Mouse (Mus musculus): ENCODE results near the gene Bptf. TPM values are rescaled to one million over a fixed set of nuclear protein-coding genes. Genes with fewer than 3 reads are reported as not detected.
"Not testable (repeated sequence)": the region's sequence is repeated elsewhere in the genome, so short reads cannot be mapped to it uniquely, and the experiment has no call there.

The Bptf gene
- polyA plus RNA-seq, 1 experiment from 2014 or later = 27.1 TPM

DNA sequence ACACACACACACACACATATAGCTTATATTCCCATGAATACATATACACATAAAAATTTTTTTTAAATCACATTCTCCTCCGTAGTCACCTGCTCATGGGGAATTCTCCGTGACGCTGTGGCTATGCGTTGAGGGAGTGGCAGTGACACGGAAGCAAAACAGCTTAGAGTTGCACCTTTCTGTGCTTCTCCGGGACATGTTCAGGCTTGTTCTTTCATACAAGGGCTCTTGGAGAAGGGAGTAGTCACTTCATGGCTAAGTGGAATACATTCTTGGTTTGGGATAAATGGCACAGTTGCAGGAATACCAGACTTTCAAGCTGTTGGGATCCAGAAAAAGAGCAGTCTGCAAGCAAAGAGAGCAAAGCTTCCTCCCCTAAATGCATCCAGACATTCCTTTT is 5.7 kb upstream of the Bptf start:
- H3K27ac ChIP-seq (replicated peaks) = no peak overlapping the region
- no peak for ATAC-seq (ENCODE audit: low FRiP score, low read depth)
- H3K36me3 ChIP-seq = no peaks in the 10 kb centered on the region
- no peak overlapping the region for H3K9ac ChIP-seq
- no peak overlapping the region for H3K4me2 ChIP-seq
- H3K4me1 ChIP-seq (replicated peaks) = peaks cover 2% of the 10 kb centered on the region; the same call in 1 of the 2 replicates
- no peak overlapping the region for H3K4me3 ChIP-seq
- 98% methylated on average over 6 of the region's 6 CpGs for WGBS
- H3K9me3 ChIP-seq = no peaks in the 10 kb centered on the region
- H3K27me3 ChIP-seq = no peaks in the 10 kb centered on the region

DNA sequence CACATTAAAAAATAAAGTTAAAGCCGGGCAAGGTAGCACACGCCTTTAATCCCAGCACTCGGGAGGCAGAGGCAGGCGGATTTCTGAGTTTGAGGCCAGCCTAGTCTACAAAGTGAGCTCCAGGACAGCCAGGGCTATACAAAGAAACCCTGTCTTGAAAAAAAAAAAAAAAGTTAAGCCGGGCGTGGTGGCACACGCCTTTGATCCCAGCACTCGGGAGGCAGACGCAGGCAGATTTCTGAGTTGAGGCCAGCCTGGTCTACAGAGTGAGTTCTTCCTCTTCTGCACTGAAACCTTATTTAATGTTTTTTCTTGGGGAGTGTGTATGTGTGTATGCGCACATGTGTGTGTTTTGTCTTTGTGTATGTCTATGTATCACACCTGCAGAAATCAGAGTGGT is 4.5 kb upstream of the Bptf start:
- WGBS = 93% methylated on average over 10 of the region's 10 CpGs
- not testable (repeated sequence) for H3K9ac ChIP-seq; H3K9me3 ChIP-seq; ATAC-seq (ENCODE audit: low FRiP score, low read depth); H3K27me3 ChIP-seq; H3K27ac ChIP-seq (replicated peaks); H3K4me3 ChIP-seq; H3K36me3 ChIP-seq; H3K4me1 ChIP-seq (replicated peaks); H3K4me2 ChIP-seq

DNA sequence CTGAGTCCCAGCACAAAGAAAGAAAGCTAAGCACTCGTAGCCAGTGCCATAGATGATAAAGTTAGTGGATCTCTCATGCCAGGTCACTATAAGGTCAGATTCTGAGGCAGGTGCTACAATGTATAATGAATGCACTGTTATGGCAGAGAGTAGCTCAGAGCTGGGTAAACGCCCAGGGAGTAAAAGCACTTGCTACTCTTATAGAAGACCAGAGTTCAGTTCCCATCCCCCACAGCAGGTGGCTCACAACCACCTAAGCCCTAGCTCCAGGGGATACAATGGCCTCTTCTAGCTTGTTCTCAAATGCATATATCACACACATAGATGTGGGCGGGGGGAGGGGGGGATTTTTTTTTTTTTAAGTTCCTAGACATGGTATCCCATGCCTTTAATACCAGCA is 3.8 kb upstream of the Bptf start:
- Histone ChIP-seq H3K4me1 (replicated peaks) (peaks cover 7% of the 10 kb centered on the region; the same call in 1 of the 2 replicates), H3K27ac (replicated peaks) (no peak overlapping the region), H3K4me3 (no peak overlapping the region), H3K9me3 (no peaks in the 10 kb centered on the region), H3K36me3 (no peaks in the 10 kb centered on the region), H3K9ac (no peak overlapping the region), H3K27me3 (no peaks in the 10 kb centered on the region), H3K4me2 (no peak overlapping the region)
- WGBS = 59% methylated on average over 3 of the region's 3 CpGs
- no peak for ATAC-seq (ENCODE audit: low FRiP score, low read depth)

DNA sequence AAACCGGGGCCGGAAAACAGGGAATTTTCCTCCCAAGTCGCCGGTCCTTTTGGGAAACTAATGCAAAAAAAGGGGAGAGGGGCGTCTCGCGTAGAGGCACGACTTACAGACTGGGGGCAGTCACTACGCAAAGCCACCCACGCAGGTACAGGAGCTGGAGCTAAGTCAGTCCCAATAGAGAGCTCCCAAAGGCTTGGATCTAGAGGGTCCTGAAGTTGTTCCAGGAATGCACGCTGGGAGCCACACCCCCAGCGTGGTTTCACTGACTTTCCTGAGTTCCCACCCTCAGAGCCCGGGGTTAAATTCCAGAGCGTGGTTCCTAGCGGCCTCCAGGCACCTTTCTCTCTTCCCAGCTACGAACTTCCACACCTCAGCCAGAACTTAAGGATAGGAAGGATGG is 499 bp upstream of the Bptf start:
- Histone ChIP-seq H3K36me3 (no peaks in the 10 kb centered on the region), H3K4me3 (peak overlapping the region; percentile 68), H3K27ac (replicated peaks) (peak overlapping the region; percentile 97), H3K9ac (peak overlapping the region; percentile 98), H3K9me3 (no peaks in the 10 kb centered on the region), H3K4me2 (peak overlapping the region; percentile 96), H3K27me3 (no peaks in the 10 kb centered on the region), H3K4me1 (replicated peaks) (peaks cover 30% of the 10 kb centered on the region)
- peak; percentile 44; the same call in 1 of the 2 replicates for ATAC-seq (ENCODE audit: low FRiP score, low read depth)
- 1% methylated on average over 16 of the region's 16 CpGs for whole genome bisulfite sequencing

DNA sequence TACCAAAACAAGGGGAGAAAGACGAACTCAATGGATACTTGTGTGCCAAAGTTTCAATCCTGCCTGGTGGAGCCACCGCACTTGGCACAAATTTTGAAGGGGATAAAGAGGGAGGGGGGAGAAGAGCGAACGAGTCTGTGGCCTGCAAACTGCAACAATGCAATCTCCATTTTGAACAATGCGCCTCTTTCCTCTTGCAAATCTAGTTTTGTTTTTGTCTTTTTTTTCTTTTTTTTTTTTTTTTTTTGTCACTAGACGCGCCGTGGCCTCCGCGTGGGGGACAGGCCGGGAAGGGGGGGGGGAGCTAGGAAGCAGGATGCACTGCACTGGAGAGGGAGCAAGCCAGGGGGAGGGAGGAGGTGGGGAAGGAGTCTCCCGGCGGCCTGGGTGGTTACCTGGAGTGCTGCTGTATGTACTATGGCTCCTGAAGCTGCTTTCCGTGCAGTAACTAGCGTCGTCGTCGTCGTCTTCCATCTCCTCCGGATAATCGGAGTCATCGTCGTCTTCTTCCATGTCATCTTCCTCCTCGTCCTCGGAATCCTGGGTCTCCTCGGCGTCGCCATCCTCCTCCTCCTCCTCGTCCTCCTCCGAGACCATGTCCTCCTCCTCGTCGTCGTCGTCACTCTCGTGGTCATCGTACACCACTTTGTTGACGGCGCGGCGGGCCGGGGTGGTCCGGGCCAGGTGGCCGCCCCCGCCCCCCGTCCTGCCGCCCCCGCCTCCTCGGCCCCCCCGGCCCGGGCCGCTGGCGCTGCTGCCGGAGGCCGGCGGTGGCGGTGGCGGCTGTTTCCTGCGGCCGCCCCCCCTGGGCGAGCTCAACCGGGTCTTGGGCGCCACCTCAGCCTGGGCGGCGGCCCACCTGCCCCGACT is 813 bp downstream of the Bptf start:
- no peaks in the 10 kb centered on the region for H3K36me3 ChIP-seq
- ATAC-seq (ENCODE audit: low FRiP score, low read depth) = peak; percentile 68
- H3K27ac ChIP-seq (replicated peaks) = peak overlapping the region; percentile 97
- peak overlapping the region; percentile 98 for H3K9ac ChIP-seq
- H3K4me2 ChIP-seq = peak overlapping the region; percentile 80
- peaks cover 36% of the 10 kb centered on the region for H3K4me1 ChIP-seq (replicated peaks)
- H3K27me3 ChIP-seq = no peaks in the 10 kb centered on the region
- peak overlapping the region; percentile 68 for H3K4me3 ChIP-seq
- no peaks in the 10 kb centered on the region for H3K9me3 ChIP-seq
- WGBS = 0% methylated on average over 44 of the region's 65 CpGs

DNA sequence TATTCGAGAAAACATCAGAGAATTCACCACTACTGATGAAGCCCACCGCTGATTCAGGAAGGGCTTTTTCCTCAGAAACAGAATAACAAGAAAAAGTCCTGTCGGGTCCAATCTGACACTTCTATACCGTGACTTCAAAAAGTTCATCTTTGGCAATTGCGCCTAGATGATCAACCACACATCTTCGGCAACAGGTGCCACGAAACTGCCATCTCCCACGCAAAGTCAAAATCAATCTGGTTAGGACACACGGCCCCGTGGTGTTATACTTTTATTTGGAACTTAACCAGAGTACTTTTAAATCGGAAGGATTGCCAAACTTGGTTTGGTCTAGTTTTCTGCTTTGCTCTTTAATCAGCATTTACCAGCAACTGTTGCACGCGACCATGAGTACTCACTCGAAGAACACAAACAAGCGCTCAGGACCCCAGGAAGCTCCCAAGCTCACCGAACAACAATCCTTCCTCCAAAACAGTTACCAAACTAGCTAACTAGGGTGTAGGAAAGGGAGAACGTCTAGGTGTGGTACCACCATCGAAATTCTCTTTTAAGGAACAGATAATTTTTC is 1.6 kb downstream of the Bptf start:
- H3K36me3 ChIP-seq = no peaks in the 10 kb centered on the region
- peak overlapping the region; percentile 98 for H3K9ac ChIP-seq
- H3K27me3 ChIP-seq = no peaks in the 10 kb centered on the region
- H3K27ac ChIP-seq (replicated peaks) = peak overlapping the region; percentile 97
- peak overlapping the region; percentile 80 for H3K4me2 ChIP-seq
- ATAC-seq (ENCODE audit: low FRiP score, low read depth) = no peak
- H3K4me3 ChIP-seq = peak overlapping the region; percentile 68
- peaks cover 37% of the 10 kb centered on the region for H3K4me1 ChIP-seq (replicated peaks)
- H3K9me3 ChIP-seq = no peaks in the 10 kb centered on the region
- WGBS = 2% methylated on average over 18 of the region's 18 CpGs

DNA sequence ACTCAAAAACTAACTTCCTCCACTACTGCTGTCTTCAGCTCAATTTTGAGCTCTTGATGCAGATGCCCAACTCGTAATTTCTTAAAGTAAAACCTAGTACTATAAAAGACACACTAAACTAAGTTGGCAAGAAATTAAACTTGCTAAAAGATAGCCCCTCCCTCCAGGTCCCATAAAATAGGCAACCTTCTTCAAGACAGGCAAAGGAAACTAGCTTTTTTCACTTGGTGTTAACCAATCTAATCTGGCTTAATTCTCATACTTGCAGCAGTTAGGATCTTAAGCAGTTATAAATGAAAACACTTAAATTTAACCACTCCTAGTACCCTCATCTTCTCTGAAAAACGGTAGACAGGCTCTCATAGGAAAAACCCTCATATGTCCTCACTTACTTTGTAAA is 2.3 kb downstream of the Bptf start:
- Histone ChIP-seq H3K9me3 (no peaks in the 10 kb centered on the region), H3K4me3 (peak overlapping the region; percentile 68), H3K4me1 (replicated peaks) (peaks cover 42% of the 10 kb centered on the region), H3K36me3 (no peaks in the 10 kb centered on the region), H3K4me2 (peak overlapping the region; percentile 80), H3K27ac (replicated peaks) (no peak overlapping the region), H3K27me3 (no peaks in the 10 kb centered on the region), H3K9ac (peak overlapping the region; percentile 31; the same call in 1 of the 2 replicates)
- no peak for ATAC-seq (ENCODE audit: low FRiP score, low read depth)
- WGBS = 34% methylated on average over 2 of the region's 2 CpGs

DNA sequence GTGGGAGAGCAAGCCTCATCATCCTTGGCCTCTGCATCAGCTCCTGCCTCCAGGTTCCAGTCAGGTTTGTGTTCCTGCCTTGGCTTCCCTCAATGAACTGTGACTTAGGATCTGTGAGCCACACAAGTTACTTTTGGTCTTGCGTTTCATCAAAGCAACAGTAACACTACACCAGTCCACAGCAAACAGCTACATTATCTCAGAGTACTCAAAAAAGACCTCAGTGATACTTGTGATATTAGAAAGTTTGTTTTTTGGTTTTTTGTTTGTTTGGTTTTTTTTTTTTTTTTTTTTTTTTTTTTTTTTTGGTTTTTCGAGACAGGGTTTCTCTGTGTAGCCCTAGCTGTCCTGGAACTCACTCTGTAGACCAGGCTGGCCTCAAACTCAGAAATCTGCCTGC is 5.2 kb downstream of the Bptf start:
- not testable (repeated sequence) for H3K9me3 ChIP-seq; H3K4me3 ChIP-seq; ATAC-seq (ENCODE audit: low FRiP score, low read depth); H3K27ac ChIP-seq (replicated peaks); H3K36me3 ChIP-seq; H3K4me2 ChIP-seq; H3K9ac ChIP-seq; H3K27me3 ChIP-seq
- WGBS = 92% methylated on average over 1 of the region's 2 CpGs
- H3K4me1 ChIP-seq (replicated peaks) = peaks cover 46% of the 10 kb centered on the region

DNA sequence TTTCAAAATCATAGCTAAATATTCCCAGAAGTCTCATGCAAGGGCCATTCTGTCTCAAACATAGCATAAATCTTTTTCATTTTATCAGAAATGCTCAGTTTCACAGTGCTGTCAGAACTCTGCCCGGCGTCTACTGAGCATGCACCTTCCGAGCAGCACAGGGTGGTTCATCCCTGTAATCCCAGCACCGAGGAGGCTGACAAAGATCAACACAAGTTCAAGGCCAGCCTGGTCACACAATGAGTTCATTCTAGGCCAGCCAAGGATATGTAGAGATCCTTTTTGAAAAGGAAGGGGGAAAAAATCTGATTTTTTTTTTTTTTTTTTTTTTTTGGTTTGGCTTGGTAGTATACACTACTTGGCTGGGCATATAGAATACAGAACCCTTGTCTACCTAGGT is 6.9 kb downstream of the Bptf start:
- 82% methylated on average over 4 of the region's 4 CpGs for WGBS
- no peak for ATAC-seq (ENCODE audit: low FRiP score, low read depth)
- Histone ChIP-seq H3K9ac (no peak overlapping the region), H3K9me3 (no peaks in the 10 kb centered on the region), H3K4me3 (no peak overlapping the region), H3K4me1 (replicated peaks) (peaks cover 44% of the 10 kb centered on the region), H3K27ac (replicated peaks) (no peak overlapping the region), H3K4me2 (no peak overlapping the region), H3K27me3 (no peaks in the 10 kb centered on the region), H3K36me3 (no peaks in the 10 kb centered on the region)

DNA sequence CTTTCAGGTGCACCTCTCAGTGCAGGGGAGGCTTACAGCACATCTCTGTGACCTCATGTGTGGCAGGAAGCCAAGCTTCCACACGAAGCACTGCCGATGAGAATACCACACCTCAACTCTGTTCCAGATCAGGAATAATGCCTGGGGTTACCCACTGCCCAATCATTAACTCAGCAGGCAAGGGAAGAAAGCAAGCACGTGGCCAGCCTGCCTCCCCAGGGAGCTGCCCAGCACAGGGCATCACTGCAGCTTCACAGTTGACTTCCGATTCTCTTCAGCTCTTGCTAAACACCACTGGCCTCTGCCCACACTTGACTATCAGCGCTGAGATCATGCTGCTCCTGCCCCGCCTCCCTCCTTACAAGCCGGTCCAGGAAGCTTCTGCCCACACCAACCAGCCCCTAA is 7.6 kb downstream of the Bptf start:
- no peaks in the 10 kb centered on the region for H3K9me3 ChIP-seq
- peak overlapping the region; percentile 10; the same call in 1 of the 2 replicates for H3K4me2 ChIP-seq
- H3K27me3 ChIP-seq = no peaks in the 10 kb centered on the region
- H3K27ac ChIP-seq (replicated peaks) = no peak overlapping the region
- 19% methylated on average over 7 of the region's 7 CpGs for WGBS
- H3K36me3 ChIP-seq = no peaks in the 10 kb centered on the region
- peak; percentile 61; the same call in 1 of the 2 replicates for ATAC-seq (ENCODE audit: low FRiP score, low read depth)
- H3K4me1 ChIP-seq (replicated peaks) = peaks cover 37% of the 10 kb centered on the region
- no peak overlapping the region for H3K9ac ChIP-seq
- H3K4me3 ChIP-seq = no peak overlapping the region

DNA sequence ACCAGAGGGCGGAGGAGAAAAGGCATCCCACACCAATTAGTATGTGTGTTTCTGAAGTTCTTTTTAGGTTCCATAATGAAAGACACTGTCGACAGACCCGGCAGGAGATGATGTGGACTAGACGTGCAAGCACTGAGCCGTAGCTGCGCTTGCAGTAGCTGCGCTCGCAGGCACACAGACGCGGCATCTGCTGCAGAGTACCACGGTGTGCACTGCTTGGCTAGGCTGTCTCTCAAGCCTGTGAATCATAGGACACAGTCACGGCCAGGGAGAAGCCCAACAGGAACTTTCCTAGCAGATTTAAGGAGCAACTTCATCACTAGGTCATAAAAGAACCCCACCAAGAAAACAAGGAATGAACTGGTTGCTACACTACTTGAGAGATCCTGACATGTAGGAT is 14.1 kb downstream of the Bptf start:
- no peaks in the 10 kb centered on the region for H3K27me3 ChIP-seq
- no peaks in the 10 kb centered on the region for H3K36me3 ChIP-seq
- no peak overlapping the region for H3K27ac ChIP-seq (replicated peaks)
- peaks cover 16% of the 10 kb centered on the region for H3K4me1 ChIP-seq (replicated peaks)
- no peak for ATAC-seq (ENCODE audit: low FRiP score, low read depth)
- no peak overlapping the region for H3K4me2 ChIP-seq
- WGBS = 68% methylated on average over 12 of the region's 12 CpGs
- no peak overlapping the region for H3K9ac ChIP-seq
- H3K4me3 ChIP-seq = no peak overlapping the region
- no peaks in the 10 kb centered on the region for H3K9me3 ChIP-seq

DNA sequence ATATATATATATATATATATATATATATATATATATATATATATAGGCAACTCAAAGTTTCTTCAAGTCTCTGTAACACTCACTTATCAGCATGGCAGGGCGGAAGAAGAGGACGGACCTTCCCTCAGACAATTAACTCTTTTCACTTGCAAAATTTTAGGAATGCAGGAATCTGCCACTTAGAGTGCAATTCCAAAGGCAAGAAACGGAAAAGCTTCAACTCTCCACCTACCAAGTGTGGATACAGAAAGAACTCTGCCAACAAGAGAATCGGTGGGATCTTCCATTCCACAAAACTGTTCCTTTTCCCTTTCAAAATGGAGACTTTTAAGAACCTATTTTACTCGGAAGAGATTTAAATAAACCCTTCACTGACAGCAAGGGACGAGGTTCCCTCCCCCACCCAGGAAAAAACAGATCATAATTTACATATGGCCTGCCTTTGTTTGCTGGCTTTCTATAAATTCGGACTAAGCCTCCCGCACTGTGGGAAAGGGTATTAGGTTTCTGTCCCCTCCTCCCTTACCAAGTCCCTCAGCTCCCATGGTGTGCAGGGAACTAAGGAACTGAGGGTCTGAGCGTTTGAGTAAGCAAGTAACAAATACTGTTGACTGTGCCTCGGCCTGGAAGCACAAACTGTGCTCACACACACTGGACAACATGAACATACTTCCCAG is 17.9 kb downstream of the Bptf start:
- Histone ChIP-seq H3K9ac (no peak overlapping the region), H3K27ac (replicated peaks) (no peak overlapping the region), H3K4me1 (replicated peaks) (peaks cover 16% of the 10 kb centered on the region), H3K9me3 (no peaks in the 10 kb centered on the region), H3K36me3 (peaks cover 15% of the 10 kb centered on the region), H3K4me2 (no peak overlapping the region), H3K27me3 (no peaks in the 10 kb centered on the region), H3K4me3 (no peak overlapping the region)
- WGBS = 26% methylated on average over 10 of the region's 10 CpGs
- ATAC-seq (ENCODE audit: low FRiP score, low read depth) = no peak
